Comparison of ENCODE assay signal across 10 mouse cellular contexts in the genomic region with DNA sequence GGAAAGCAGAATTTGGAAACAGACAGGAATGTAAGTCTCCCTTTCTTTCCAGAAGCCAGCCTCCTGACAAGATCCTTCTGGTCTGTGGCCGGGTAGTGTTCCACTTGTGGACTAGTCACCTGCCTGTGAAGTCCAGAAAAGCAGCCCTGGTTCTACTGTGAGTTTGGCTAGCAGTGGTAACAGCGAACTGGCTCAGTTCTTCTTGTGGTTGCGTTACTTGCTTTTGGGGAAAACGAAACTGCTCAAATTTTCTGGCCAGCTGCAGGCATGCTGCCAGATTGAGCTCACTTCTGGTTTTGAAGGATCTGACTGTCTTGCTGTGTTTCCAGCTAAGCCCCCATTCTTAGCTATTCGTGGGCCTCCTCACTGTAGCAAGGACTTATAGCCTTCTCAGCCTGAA. TPM values are rescaled to one million over a fixed set of nuclear protein-coding genes. Genes with fewer than 3 reads are reported as not detected.
DNase-seq lines count a peak whose midpoint lies in the region; ATAC-seq and TF ChIP-seq lines count a peak whose summit lies in the region.
"Had no signal": no experiment of that assay in that cellular context is flagged by ENCODE, and none has a peak within 500 bp of the region (broad histone marks: within the 10 kb centered on the region; RNA-seq: fewer than 3 reads in every experiment).

Gene Slfn8, minus strand, starts transcription at position 190 of the 400 bp plus-strand sequence.

- ATAC-seq in hindbrain, postnatal 0 days: no peak
- ATAC-seq in hindbrain, embryonic 12.5 days (ENCODE audit: low FRiP score): no peak
- ATAC-seq in intestine, postnatal 0 days: no peak

- no peaks in the 10 kb centered on the region for H3K36me3 ChIP-seq in hindbrain, postnatal 0 days (ENCODE audit: insufficient read depth, low read length)
- no peaks in the 10 kb centered on the region for H3K36me3 ChIP-seq in hindbrain, embryonic 12.5 days
- H3K36me3 ChIP-seq in intestine, postnatal 0 days (ENCODE audit: control insufficient read depth, insufficient read depth): no peaks in the 10 kb centered on the region
- H3K36me3 ChIP-seq: hindbrain, embryonic 15.5 days had no signal

- no peaks in the 10 kb centered on the region for H3K27me3 ChIP-seq in hindbrain, postnatal 0 days (ENCODE audit: insufficient read depth, low read length)
- no peaks in the 10 kb centered on the region for H3K27me3 ChIP-seq in hindbrain, embryonic 12.5 days
- H3K27me3 ChIP-seq in intestine, postnatal 0 days (replicated peaks; ENCODE audit: control insufficient read depth, insufficient read depth, low read length): no peaks in the 10 kb centered on the region
- H3K27me3 ChIP-seq: hindbrain, embryonic 15.5 days; Patski had no signal

- no peak within 1 kb of the TSS for H3K9ac ChIP-seq in hindbrain, postnatal 0 days (replicated peaks; ENCODE audit: low read length)
- H3K9ac ChIP-seq in hindbrain, embryonic 12.5 days: no peak within 1 kb of the TSS
- no peak within 1 kb of the TSS for H3K9ac ChIP-seq in intestine, postnatal 0 days (ENCODE audit: low read depth, low read length)
- H3K9ac ChIP-seq: hindbrain, embryonic 15.5 days had no signal

- TF ChIP-seq POLR2A in olfactory bulb, adult 2 months (IDR thresholded peaks at IDR 0.05; ENCODE audit: insufficient read depth, low read depth, low read length): no peak

- H3K9me3 ChIP-seq in hindbrain, postnatal 0 days (ENCODE audit: low read length): no peaks in the 10 kb centered on the region
- no peaks in the 10 kb centered on the region for H3K9me3 ChIP-seq in hindbrain, embryonic 12.5 days (replicated peaks)
- H3K9me3 ChIP-seq in intestine, postnatal 0 days (ENCODE audit: control insufficient read depth): no peaks in the 10 kb centered on the region
- H3K9me3 ChIP-seq: hindbrain, embryonic 15.5 days had no signal

- H3K4me1 ChIP-seq in hindbrain, postnatal 0 days (ENCODE audit: insufficient read depth, low read length): no peaks in the 10 kb centered on the region
- H3K4me1 ChIP-seq in hindbrain, embryonic 12.5 days: no peaks in the 10 kb centered on the region
- H3K4me1 ChIP-seq in brown adipose tissue, adult 24 weeks (ENCODE audit: control insufficient read depth, insufficient read depth, insufficient read length, low read length): no peaks in the 10 kb centered on the region
- H3K4me1 ChIP-seq in intestine, postnatal 0 days (replicated peaks; ENCODE audit: control insufficient read depth, insufficient read depth, low read length): no peaks in the 10 kb centered on the region
- H3K4me1 ChIP-seq in olfactory bulb, adult 2 months (ENCODE audit: control insufficient read depth, insufficient read depth, low read length): no peaks in the 10 kb centered on the region
- H3K4me1 ChIP-seq: hindbrain, embryonic 15.5 days had no signal

- H3K4me3 ChIP-seq in hindbrain, postnatal 0 days (ENCODE audit: low read length): no peak within 1 kb of the TSS
- H3K4me3 ChIP-seq in hindbrain, embryonic 12.5 days: no peak within 1 kb of the TSS
- peak within 1 kb of the TSS; percentile 57 for H3K4me3 ChIP-seq in brown adipose tissue, adult 24 weeks (ENCODE audit: insufficient read depth, low read depth, low read length)
- H3K4me3 ChIP-seq in intestine, postnatal 0 days (ENCODE audit: low read depth, low read length): no peak within 1 kb of the TSS
- peak within 1 kb of the TSS; percentile 10; the same call in 1 of the 2 replicates for H3K4me3 ChIP-seq in olfactory bulb, adult 2 months (ENCODE audit: insufficient read depth, low read depth, low read length)
- H3K4me3 ChIP-seq: hindbrain, embryonic 15.5 days had no signal

- TF ChIP-seq CTCF in hindbrain, postnatal 0 days (IDR thresholded peaks at IDR 0.05; ENCODE audit: low read depth): no peak
- no peak for TF ChIP-seq CTCF in intestine, postnatal 0 days (IDR thresholded peaks at IDR 0.05; ENCODE audit: low read depth)
- no peak for TF ChIP-seq CTCF in olfactory bulb, adult 2 months (IDR thresholded peaks at IDR 0.05; ENCODE audit: insufficient read depth, low read depth, low read length)

- peak; percentile 10 for DNase-seq in hindbrain, postnatal 0 days (ENCODE audit: low spot score)
- DNase-seq in A20 (ENCODE audit: low read depth, low spot score): peak; percentile 83
- DNase-seq in frontal cortex, postnatal 36 days (ENCODE audit: low spot score in 2 of 2): no peak
- DNase-seq in cerebellum, adult 11 months: no peak

- no peak within 1 kb of the TSS for H3K27ac ChIP-seq in hindbrain, postnatal 0 days
- no peak within 1 kb of the TSS for H3K27ac ChIP-seq in hindbrain, embryonic 12.5 days
- H3K27ac ChIP-seq in brown adipose tissue, adult 24 weeks (replicated peaks; ENCODE audit: low read depth, low read length): peak within 1 kb of the TSS; percentile 70
- H3K27ac ChIP-seq in intestine, postnatal 0 days (ENCODE audit: low read depth, low read length): no peak within 1 kb of the TSS
- H3K27ac ChIP-seq in olfactory bulb, adult 2 months (ENCODE audit: insufficient read depth, low read depth, low read length): no peak within 1 kb of the TSS
- H3K27ac ChIP-seq: hindbrain, embryonic 15.5 days had no signal

- no peak within 1 kb of the TSS for H3K4me2 ChIP-seq in hindbrain, postnatal 0 days (ENCODE audit: low read depth, low read length)
- no peak within 1 kb of the TSS for H3K4me2 ChIP-seq in hindbrain, embryonic 12.5 days (replicated peaks)
- peak within 1 kb of the TSS; percentile 33 for H3K4me2 ChIP-seq in intestine, postnatal 0 days (replicated peaks; ENCODE audit: low read depth)
- H3K4me2 ChIP-seq: hindbrain, embryonic 15.5 days had no signal

- WGBS in hindbrain, postnatal 0 days: 68% methylated on average over 5 of the region's 5 CpGs
- 82% methylated on average over 5 of the region's 5 CpGs for WGBS in hindbrain, embryonic 12.5 days
- 57% methylated on average over 5 of the region's 5 CpGs for WGBS in intestine, postnatal 0 days
- 64% methylated on average over 5 of the region's 5 CpGs for WGBS in olfactory bulb, adult 2 months

RNA-seq across cellular contexts. Expression of gene Slfn8, which starts in this region (rescaled TPM):
- total RNA-seq in hindbrain, postnatal 0 days (2014; rRNA removed): 0.42 and 0.83 TPM in 2 replicates
- polyA plus RNA-seq in hindbrain, postnatal 0 days (2015; fragmentation: Nextera tagmentation; extraction: Ambion mirVana): 0.21 and 0.25 TPM in 2 replicates
- 0.34 and 0.53 TPM in 2 replicates for polyA plus RNA-seq in hindbrain, embryonic 12.5 days (2016; fragmentation: Nextera tagmentation; extraction: Ambion mirVana)
- polyA plus RNA-seq in brown adipose tissue, adult 24 weeks (2012; ENCODE audit: insufficient read depth, insufficient read length, missing spikeins): 0.79 and 2.6 TPM in 2 replicates
- 0.25 and 0.30 TPM in 2 replicates for polyA plus RNA-seq in intestine, postnatal 0 days (2015; fragmentation: Nextera tagmentation; extraction: Ambion mirVana)
- polyA plus RNA-seq in olfactory bulb, adult 2 months (2012; ENCODE audit: insufficient read depth, insufficient read length, low replicate concordance, missing spikeins): not detected in 2 replicates

Comparison
In these comparisons a context has a peak if more than half of its experiments do, and no peak if none do; other contexts are left out.
1. Peak in DNase-seq in hindbrain, postnatal 0 days; RNA of the gene not detected or under 1 TPM.
2. H3K4me3 ChIP-seq: peak in brown adipose tissue, adult 24 weeks (single experiment) and olfactory bulb, adult 2 months (single experiment); none in hindbrain, postnatal 0 days (single experiment), hindbrain, embryonic 12.5 days (single experiment) and intestine, postnatal 0 days (single experiment).